Mouse (Mus musculus): ENCODE measurements around the gene Ppp2r1b. TPM values are rescaled to one million over a fixed set of nuclear protein-coding genes. Genes with fewer than 3 reads are reported as not detected.

Ppp2r1b gene
- total and polyA plus RNA-seq, 3 experiments, result 39.6 to 66.6 (median 42.1) TPM

DNA sequence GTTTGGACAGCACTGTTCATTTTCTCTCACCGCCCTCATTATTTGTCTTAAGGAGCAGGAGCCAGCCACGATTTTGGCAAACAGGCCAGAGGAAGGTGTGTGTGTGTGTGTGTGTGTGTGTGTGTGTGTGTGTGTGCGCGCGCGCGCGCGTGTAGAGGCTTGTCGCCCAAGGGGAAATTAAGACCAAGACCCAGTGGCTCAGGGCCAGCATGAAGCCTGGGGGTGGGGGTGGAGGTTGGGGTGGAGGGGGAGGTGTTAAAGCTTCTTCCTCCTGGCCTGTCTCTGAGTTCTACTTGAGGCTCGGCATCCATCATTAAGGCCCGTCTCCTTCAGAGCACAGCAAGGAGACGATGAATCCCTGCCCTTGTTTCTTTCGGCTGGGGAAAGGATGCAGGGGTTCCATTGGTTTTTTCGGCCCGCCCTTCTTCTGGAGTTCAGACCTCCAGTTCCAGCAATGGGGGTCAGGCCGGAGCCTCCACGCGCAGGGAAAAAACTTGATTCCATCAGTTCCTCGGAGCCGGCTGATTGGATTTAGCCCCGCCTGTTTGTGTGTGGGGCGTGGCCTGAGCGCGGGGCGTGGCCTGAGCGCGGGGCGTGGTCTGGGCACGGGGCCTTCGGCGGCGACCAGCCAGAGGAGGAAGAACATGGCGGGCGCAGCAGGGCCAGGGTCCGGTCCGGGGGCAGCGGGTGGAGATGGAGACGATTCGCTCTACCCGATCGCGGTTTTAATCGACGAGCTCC, 11.4 kb downstream of the Ppp2r1b start:
- in situ Hi-C loops (cut with MboI; ENCODE audit: low pct_ligation_motif_present, low pct_unique_long_range_greater_than_20kb, low sequenced_read_pairs) (no loop called here), dilution Hi-C loops (cut with MboI; ENCODE audit: extremely low pct_ligation_motif_present, extremely low pct_unique_long_range_greater_than_20kb, low sequenced_read_pairs) (no loop called here)
- Histone ChIP-seq H3K4me2 (ENCODE audit: insufficient read depth, low read depth, poor library complexity, severe bottlenecking) (peak overlapping the region; percentile 70), H3K27me3 (replicated peaks) (no peaks in the 10 kb centered on the region), H3K4me3 (replicated peaks in 1 of 3; ENCODE audit: low read depth in 2 of 3, low read length in 2 of 3, poor library complexity in 1 of 3) (peak overlapping the region; percentile 72 to 94 (median 86)), H3K36me3 (replicated peaks in 1 of 2; ENCODE audit: control insufficient read depth in 1 of 2, insufficient read depth in 1 of 2, low read length in 1 of 2) (peaks cover 24 to 29% of the 10 kb centered on the region in 2 experiments), H3K79me2 (replicated peaks; ENCODE audit: control insufficient read depth, extremely low read depth, insufficient read depth, poor library complexity, severe bottlenecking) (peaks cover 18% of the 10 kb centered on the region), H3K4me1 (ENCODE audit: control insufficient read depth in 1 of 2, insufficient read depth in 2 of 2) (peaks cover 21 to 29% of the 10 kb centered on the region in 2 experiments), H3K9ac (ENCODE audit: insufficient read depth, low read depth) (peak overlapping the region; percentile 82), H3K9me3 (replicated peaks; ENCODE audit: low read length) (no peaks in the 10 kb centered on the region), H3K27ac (ENCODE audit: insufficient read depth, low read depth) (peak overlapping the region; percentile 78)
- TF ChIP-seq TBP (conservative IDR thresholded peaks at IDR 0.05; ENCODE audit: low read depth, low read length) (peak; percentile 53; the same call in 1 of the 2 replicates), ZKSCAN1 (IDR thresholded peaks at IDR 0.05; ENCODE audit: borderline replicate concordance, low read depth, low read length) (no peak), BHLHE40 (IDR thresholded peaks at IDR 0.05; ENCODE audit: low read depth, low read length) (peak; percentile 35; the same call in 1 of the 2 replicates), E2F4 (IDR thresholded peaks at IDR 0.05; ENCODE audit: insufficient replicate concordance, low read depth, low read length) (no peak), NRF1 (IDR thresholded peaks at IDR 0.05; ENCODE audit: low read depth, low read length) (peak; percentile 68), MAX (IDR thresholded peaks at IDR 0.05; ENCODE audit: low read length) (peak; percentile 36; the same call in 1 of the 2 replicates), IRF4 (IDR thresholded peaks at IDR 0.05; ENCODE audit: low read depth, low read length) (0 out of 2 replicates have a peak, but pooled peaks have one; percentile 3), SIN3A (IDR thresholded peaks at IDR 0.05; ENCODE audit: low read length) (peak; percentile 64; the same call in 1 of the 2 replicates), POLR2A (IDR thresholded peaks at IDR 0.05; ENCODE audit: low read depth, low read length) (peak; percentile 93), TCF12 (IDR thresholded peaks at IDR 0.05; ENCODE audit: low read depth, low read length) (peak; percentile 89), MAZ (IDR thresholded peaks at IDR 0.05; ENCODE audit: low read depth, low read length) (peak; percentile 60; the same call in 1 of the 2 replicates), CTCF (conservative IDR thresholded peaks at IDR 0.05 in 1 of 2, IDR thresholded peaks at IDR 0.05 in 1 of 2; ENCODE audit: low read depth in 2 of 2, low read length in 2 of 2) (no peak), MEF2A (IDR thresholded peaks at IDR 0.05; ENCODE audit: borderline replicate concordance, low read depth, low read length) (peak; percentile 43; the same call in 1 of the 2 replicates), MXI1 (IDR thresholded peaks at IDR 0.05; ENCODE audit: low read depth, low read length) (peak; percentile 18; the same call in 1 of the 2 replicates), CHD1 (IDR thresholded peaks at IDR 0.05; ENCODE audit: low read depth, low read length) (peak; percentile 92), NELFE (IDR thresholded peaks at IDR 0.05; ENCODE audit: low read depth, low read length) (peak; percentile 93), ZMIZ1 (IDR thresholded peaks at IDR 0.05; ENCODE audit: low read depth, low read length) (peak; percentile 93), KAT2A (IDR thresholded peaks at IDR 0.05; ENCODE audit: insufficient replicate concordance, low read length) (no peak), SMC3 (IDR thresholded peaks at IDR 0.05; ENCODE audit: low read depth, low read length) (no peak), ELF1 (IDR thresholded peaks at IDR 0.05; ENCODE audit: low read depth, low read length) (peak; percentile 41; the same call in 1 of the 2 replicates)
- peak; percentile 83 for DNase-seq (ENCODE audit: extremely low read depth)
